Mouse (Mus musculus) olfactory bulb, adult 2 months (tissue): ENCODE data around the gene Snx13.

Experiments used
- CTCF ChIP-seq: fragments of 200-500 bp; IDR thresholded peaks from 2 replicates; pipeline ENCODE4 v1.5.1; 2012; ENCODE audit warnings: low read depth, mild to moderate bottlenecking, low read length, moderate library complexity; ENCODE audit not compliant: insufficient read depth
- POLR2A ChIP-seq: fragments of 200-500 bp; IDR thresholded peaks from 2 replicates; pipeline ENCODE4 v1.6.1; 2012; ENCODE audit warnings: mild to moderate bottlenecking, low read depth, low read length, moderate library complexity; ENCODE audit not compliant: insufficient read depth

DNA sequence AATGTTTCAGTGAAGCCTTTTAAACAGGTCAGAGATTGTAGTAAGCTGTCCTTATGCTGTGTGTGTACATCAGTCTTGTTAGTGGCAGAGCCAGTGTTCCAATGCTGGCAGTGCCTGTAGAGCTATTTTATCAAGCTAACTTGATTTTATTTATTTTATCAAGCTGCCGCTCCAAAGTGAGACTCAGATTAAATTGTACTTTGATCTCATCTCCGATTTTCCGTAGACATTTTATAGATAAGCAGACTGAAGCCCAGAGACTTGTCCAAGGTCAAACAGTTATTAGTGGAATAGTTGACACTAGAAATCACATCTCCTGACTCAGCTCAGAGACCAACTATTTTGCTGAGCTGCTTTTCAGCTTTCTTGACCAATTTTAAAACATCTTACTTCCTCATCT, 1.9 kb downstream of the Snx13 start:
- no peak for TF ChIP-seq CTCF
- TF ChIP-seq POLR2A, result no peak
